Mouse (Mus musculus) neural tube, embryonic 12.5 days (tissue): Measurements from ENCODE around the gene Siva1. TPM values are rescaled to one million over a fixed set of nuclear protein-coding genes. Genes with fewer than 3 reads are reported as not detected.

Experiments
- ATAC-seq: fragments of 200-750 bp; cut with Nextera tagmentation; 2 replicates; pipeline ENCODE4 v1.8.0; 2017; ENCODE audit warnings: low read depth, mild to moderate bottlenecking, moderate TSS enrichment, moderate library complexity; ENCODE audit not compliant: low FRiP score
- H3K27ac ChIP-seq: fragments of 300-500 bp; sonication (generic); 2 replicates; pipeline ENCODE4 v1.5.1; 2016
- H3K27me3 ChIP-seq: fragments of 300-500 bp; sonication (generic); replicated peaks from 2 replicates; pipeline ENCODE4 v1.6.1; 2016; ENCODE audit warnings: mild to moderate bottlenecking
- H3K36me3 ChIP-seq: fragments of 300-500 bp; sonication (generic); 2 replicates; pipeline ENCODE4 v1.6.1; 2016; ENCODE audit warnings: mild to moderate bottlenecking
- H3K4me1 ChIP-seq: fragments of 300-500 bp; sonication (generic); 2 replicates; pipeline ENCODE4 v1.6.1; 2016
- H3K4me2 ChIP-seq: fragments of 300-500 bp; sonication (generic); replicated peaks from 2 replicates; pipeline ENCODE4 v1.6.1; 2016; ENCODE audit warnings: mild to moderate bottlenecking
- H3K4me3 ChIP-seq: fragments of 300-500 bp; sonication (generic); 2 replicates; pipeline ENCODE4 v1.5.1; 2016
- H3K9ac ChIP-seq: fragments of 300-500 bp; sonication (generic); 2 replicates; pipeline ENCODE4 v1.6.1; 2016; ENCODE audit warnings: mild to moderate bottlenecking
- H3K9me3 ChIP-seq: fragments of 300-500 bp; sonication (generic); 2 replicates; pipeline ENCODE4 v1.6.1; 2016; ENCODE audit warnings: mild to moderate bottlenecking
- WGBS: fragments of 180-500 bp; shearing (Covaris S2); methylation state at CpG from one replicate; pipeline ENCODE4 v1.1.7; 2016; 5-methylcytosine and 5-hydroxymethylcytosine counted together
- polyA plus RNA-seq: library from polyadenylated mRNA; unstranded; fragments of >200 nt; fragmentation: Nextera tagmentation; extraction: Ambion mirVana; gene quantifications from 2 replicates; pipeline ENCODE4 v1.2.1, GENCODE M21; 2016

The Siva1 gene
- polyA plus RNA-seq: 108 and 130 TPM in 2 replicates

DNA sequence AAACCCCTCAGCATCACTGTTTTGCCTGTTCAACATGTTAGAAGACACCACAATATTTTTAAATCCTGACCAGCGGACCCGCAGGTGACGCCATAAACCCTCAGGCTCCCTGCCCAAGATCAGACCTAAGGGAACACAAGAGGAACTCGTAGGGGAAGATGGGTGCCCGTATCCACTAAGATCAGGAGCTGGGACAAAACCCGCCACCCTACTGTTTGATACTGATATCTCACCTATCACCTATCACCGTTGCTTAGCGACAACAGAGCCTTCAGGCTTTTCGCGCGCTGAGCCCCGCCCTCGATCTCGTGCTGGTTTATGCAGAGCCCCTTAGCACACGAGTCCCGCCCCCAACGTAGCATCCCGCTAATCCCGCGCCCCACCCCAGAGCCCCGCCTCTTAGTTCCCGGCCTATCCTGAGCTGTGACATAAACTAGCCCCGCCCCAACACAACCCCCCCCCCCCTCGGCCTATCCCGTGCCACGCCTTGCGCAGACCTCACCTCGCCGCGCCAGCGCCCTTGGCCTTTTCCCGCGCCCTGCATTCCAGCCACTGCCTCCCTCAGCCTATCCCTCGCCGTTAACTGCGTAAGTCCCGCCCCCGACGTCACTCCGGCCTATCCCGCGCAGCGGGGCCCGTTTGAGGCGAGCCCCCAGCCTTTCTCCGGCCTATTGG is at the start of gene Siva1:
Gene Siva1, plus strand, starts transcription at position 500 of the 675 bp plus-strand sequence.
- peak; percentile 98 for ATAC-seq

DNA sequence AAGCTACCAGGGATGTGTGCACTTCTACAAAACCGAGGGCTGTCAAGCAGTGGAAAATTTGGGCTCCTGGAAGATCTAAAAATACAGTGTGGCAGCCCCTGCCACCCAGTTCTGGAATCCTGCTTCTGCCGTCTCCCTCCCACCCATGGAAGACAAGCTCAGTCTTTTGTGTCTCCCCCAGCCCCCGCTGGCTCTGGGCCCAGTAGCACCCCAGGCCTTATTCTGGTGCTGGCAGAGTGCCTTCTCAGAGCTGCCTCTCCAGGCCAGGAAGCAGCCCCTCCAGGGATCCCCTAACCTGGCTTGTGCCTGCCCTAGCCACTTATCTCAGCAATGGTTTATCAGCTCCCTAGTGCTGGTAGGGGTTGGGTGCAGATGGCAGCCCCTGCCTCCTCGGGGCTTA is 49.5 kb upstream of the Siva1 start:
- Histone ChIP-seq H3K27ac (no peak overlapping the region), H3K9ac (no peak overlapping the region), H3K9me3 (no peaks in the 10 kb centered on the region), H3K4me3 (no peak overlapping the region), H3K36me3 (no peaks in the 10 kb centered on the region), H3K27me3 (peaks cover 12% of the 10 kb centered on the region), H3K4me2 (0 out of 2 replicates have a peak overlapping the region, but pooled peaks have one; percentile 16), H3K4me1 (peaks cover 8% of the 10 kb centered on the region)
- 52% methylated on average over 4 of the region's 4 CpGs for WGBS
- no peak for ATAC-seq

More for the DNA sequence above, at the start of gene Siva1:
- Histone ChIP-seq H3K9ac (peak within 1 kb of the TSS; percentile 76), H3K4me3 (peak within 1 kb of the TSS; percentile 63), H3K4me2 (peak within 1 kb of the TSS; percentile 92), H3K36me3 (peaks cover 20% of the 10 kb centered on the region), H3K27ac (0 out of 2 replicates have a peak within 1 kb of the TSS, but pooled peaks have one; percentile 17), H3K9me3 (no peaks in the 10 kb centered on the region), H3K27me3 (no peaks in the 10 kb centered on the region), H3K4me1 (peaks cover 17% of the 10 kb centered on the region)
- 1% methylated on average over 46 of the region's 46 CpGs for WGBS

DNA sequence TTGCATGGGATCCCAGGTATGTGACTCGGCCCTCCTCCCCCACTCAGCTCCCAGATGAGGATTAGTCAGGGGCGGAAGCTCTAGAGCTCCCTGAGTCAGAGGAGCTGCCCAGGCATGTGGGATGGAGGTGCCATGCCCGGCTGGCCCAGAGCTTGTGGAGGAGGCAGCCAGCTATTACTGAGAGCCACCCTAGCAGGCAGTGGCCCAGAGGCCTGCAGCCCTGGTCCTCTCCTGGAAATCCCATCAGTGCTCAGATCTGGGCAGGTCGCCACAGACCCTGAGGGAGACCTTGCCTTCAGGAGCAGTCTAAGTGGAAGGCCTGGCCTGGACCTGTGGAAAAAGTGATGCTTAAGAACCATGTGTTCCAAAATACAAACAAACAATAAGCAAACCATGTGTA is 48.9 kb upstream of the Siva1 start:
- Histone ChIP-seq H3K27me3 (peaks cover 5% of the 10 kb centered on the region; the same call in 1 of the 2 replicates), H3K4me3 (no peak overlapping the region), H3K4me2 (no peak overlapping the region), H3K9me3 (no peaks in the 10 kb centered on the region), H3K27ac (no peak overlapping the region), H3K36me3 (no peaks in the 10 kb centered on the region), H3K9ac (no peak overlapping the region), H3K4me1 (peaks cover 8% of the 10 kb centered on the region)
- 84% methylated on average over 4 of the region's 4 CpGs for WGBS
- ATAC-seq: no peak

DNA sequence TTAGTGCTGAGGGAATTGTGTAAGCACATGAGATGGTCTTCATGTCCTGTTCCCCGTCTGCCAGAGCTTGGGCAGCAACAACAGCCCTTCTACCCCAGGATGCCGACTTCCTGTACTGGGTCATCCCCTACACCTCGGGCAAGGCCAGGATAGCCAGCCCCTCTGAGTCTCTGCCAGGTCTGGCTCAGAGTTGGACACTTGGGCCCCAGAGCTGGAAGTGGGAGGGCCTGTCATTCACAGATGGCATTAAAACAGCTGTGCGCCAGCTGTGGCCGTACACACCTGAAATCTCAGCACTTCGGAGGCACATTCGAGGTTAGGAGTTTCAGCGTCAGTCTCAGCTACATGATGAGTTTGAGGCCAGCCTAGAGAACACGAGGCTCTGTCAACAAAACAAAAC is 48.0 kb upstream of the Siva1 start:
- H3K9ac ChIP-seq: no peak overlapping the region
- peaks cover 8% of the 10 kb centered on the region for H3K4me1 ChIP-seq
- H3K9me3 ChIP-seq: no peaks in the 10 kb centered on the region
- no peak overlapping the region for H3K27ac ChIP-seq
- WGBS: 80% methylated on average over 9 of the region's 9 CpGs
- H3K36me3 ChIP-seq: no peaks in the 10 kb centered on the region
- no peak overlapping the region for H3K4me2 ChIP-seq
- no peak for ATAC-seq
- H3K27me3 ChIP-seq: peaks cover 4% of the 10 kb centered on the region; the same call in 1 of the 2 replicates
- no peak overlapping the region for H3K4me3 ChIP-seq

DNA sequence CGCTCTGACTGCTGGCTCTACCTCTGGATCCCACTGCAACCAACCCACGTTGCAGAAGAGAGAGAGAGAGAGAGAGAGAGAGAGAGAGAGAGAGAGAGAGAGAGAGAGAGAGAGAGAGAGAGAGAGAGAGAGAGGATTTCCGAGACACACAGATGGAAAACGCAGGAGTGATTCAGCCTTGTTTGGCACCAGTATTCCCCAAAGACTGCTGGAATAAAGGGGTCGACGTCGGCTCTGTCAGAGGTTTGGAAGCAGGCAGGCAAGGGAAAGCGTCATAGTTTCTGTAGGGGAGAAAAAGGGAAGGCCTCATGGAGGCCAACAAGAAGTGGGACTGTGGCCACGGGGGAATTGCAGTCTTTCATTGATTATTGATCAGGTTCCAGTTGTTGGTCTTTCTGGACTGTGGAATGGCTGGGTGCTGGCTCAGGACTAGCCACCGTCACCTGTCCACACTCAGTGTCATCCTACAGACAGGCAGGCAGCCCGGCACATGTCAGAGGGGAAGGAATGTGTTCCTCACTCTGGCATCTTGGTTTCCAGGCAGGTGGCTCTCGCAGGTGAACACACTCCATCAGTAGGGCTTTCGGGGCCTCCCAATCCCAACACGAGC is 47.5 kb upstream of the Siva1 start:
- no peak overlapping the region for H3K27ac ChIP-seq
- no peaks in the 10 kb centered on the region for H3K9me3 ChIP-seq
- H3K4me3 ChIP-seq: no peak overlapping the region
- H3K27me3 ChIP-seq: peaks cover 3% of the 10 kb centered on the region; the same call in 1 of the 2 replicates
- ATAC-seq: no peak
- H3K9ac ChIP-seq: no peak overlapping the region
- WGBS: 80% methylated on average over 14 of the region's 14 CpGs
- no peaks in the 10 kb centered on the region for H3K36me3 ChIP-seq
- H3K4me1 ChIP-seq: peaks cover 8% of the 10 kb centered on the region
- H3K4me2 ChIP-seq: no peak overlapping the region

DNA sequence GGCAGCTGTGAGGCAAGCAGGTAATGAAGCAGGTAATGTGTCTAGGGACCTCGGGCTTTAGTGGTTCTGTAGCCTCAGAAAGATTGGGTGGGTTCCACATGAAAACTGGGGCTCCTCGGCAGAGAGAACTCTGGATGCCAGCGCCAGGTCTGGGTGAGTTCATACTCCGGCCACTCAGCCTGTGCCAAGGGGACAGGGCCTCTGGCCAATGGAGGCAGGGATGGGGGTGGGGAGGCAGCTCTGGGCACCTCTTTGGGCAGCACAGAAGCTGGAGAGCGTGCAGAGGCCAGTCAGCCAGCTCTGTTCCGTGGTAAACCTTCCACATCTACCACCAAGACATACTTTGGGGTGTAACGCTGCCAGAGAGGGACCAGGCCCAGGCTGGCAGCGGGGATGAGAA is 46.9 kb upstream of the Siva1 start:
- H3K4me2 ChIP-seq: no peak overlapping the region
- ATAC-seq: no peak
- H3K27ac ChIP-seq: no peak overlapping the region
- H3K36me3 ChIP-seq: no peaks in the 10 kb centered on the region
- WGBS: 83% methylated on average over 8 of the region's 8 CpGs
- no peaks in the 10 kb centered on the region for H3K27me3 ChIP-seq
- H3K9me3 ChIP-seq: no peaks in the 10 kb centered on the region
- peaks cover 8% of the 10 kb centered on the region for H3K4me1 ChIP-seq
- H3K4me3 ChIP-seq: no peak overlapping the region
- no peak overlapping the region for H3K9ac ChIP-seq

DNA sequence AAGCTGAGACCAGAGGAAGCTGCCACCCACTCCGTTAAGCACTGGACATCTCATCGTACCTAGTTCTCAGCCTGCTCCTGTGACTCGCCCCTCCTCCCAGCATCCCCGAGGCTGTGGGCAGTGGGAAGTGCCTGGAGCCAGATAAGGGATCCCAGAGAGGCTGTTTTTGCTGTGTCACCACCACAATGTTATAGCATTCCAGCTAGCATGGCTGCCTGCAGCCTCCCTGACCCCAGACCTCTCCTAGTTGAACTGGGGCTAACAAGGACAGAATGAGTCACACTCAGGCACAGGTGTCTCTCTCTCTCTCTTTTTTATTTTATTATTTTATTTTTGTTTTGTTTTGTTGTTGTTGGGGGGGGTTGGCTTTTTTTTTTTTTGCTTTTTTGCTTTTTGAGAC is 45.3 kb upstream of the Siva1 start:
- peaks cover 8% of the 10 kb centered on the region for H3K4me1 ChIP-seq
- H3K4me2 ChIP-seq: no peak overlapping the region
- no peak for ATAC-seq
- H3K27ac ChIP-seq: no peak overlapping the region
- no peak overlapping the region for H3K4me3 ChIP-seq
- no peaks in the 10 kb centered on the region for H3K27me3 ChIP-seq
- no peaks in the 10 kb centered on the region for H3K9me3 ChIP-seq
- no peak overlapping the region for H3K9ac ChIP-seq
- 58% methylated on average over 4 of the region's 4 CpGs for WGBS
- no peaks in the 10 kb centered on the region for H3K36me3 ChIP-seq

DNA sequence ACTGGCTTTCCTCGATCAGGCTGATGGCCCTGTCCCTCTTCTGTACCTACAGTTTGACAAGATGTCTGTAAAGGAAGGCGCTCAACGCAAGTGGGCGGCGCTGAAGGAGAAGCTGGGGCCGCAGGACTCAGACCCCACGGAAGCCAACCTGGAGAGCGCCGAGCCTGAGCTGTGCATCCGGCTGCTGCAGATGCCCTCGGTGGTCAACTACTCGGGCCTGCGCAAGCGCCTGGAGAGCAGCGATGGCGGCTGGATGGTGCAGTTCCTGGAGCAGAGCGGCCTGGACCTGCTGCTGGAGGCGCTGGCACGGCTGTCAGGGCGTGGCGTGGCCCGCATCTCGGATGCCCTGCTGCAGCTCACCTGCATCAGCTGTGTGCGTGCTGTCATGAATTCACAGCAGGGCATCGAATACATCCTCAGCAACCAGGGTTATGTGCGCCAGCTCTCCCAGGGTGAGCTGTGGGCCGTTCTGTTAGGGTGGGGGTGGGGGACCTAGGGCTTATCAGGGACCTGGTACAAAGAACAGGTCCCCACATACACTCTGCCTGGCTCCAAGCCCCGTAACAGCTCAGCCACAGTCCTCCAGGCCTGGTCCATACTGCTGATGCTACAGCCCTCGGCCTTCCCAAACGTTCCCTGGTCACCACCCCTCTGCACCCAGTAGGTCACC is 44.4 kb upstream of the Siva1 start:
- no peak overlapping the region for H3K9ac ChIP-seq
- H3K27ac ChIP-seq: no peak overlapping the region
- no peaks in the 10 kb centered on the region for H3K27me3 ChIP-seq
- no peak overlapping the region for H3K4me2 ChIP-seq
- H3K4me1 ChIP-seq: peaks cover 4% of the 10 kb centered on the region; the same call in 1 of the 2 replicates
- 83% methylated on average over 30 of the region's 30 CpGs for WGBS
- ATAC-seq: no peak
- no peak overlapping the region for H3K4me3 ChIP-seq
- H3K36me3 ChIP-seq: no peaks in the 10 kb centered on the region
- H3K9me3 ChIP-seq: no peaks in the 10 kb centered on the region

DNA sequence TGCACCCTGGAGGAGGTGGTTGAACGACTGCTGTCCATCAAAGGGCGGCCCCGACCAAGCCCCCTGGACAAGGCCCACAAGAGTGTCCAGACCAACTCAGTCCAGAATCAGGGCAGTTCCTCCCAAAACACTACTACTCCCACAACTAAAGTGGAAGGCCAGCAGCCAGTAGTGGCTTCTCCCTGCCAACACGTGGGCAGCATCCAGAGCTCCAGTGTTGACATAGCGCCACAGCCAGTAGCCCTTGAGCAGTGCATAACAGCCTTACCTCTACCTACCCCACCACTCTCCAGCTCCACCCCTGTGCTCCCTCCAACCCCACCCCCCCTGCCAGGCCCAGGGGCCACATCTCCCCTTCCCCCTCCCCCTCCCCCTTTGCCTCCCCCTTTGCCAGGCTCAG is 40.5 kb upstream of the Siva1 start:
- Histone ChIP-seq H3K9ac (no peak overlapping the region), H3K27me3 (no peaks in the 10 kb centered on the region), H3K9me3 (no peaks in the 10 kb centered on the region), H3K36me3 (no peaks in the 10 kb centered on the region), H3K27ac (no peak overlapping the region), H3K4me3 (no peak overlapping the region), H3K4me2 (no peak overlapping the region), H3K4me1 (peaks cover 5% of the 10 kb centered on the region; the same call in 1 of the 2 replicates)
- no peak for ATAC-seq
- WGBS: 87% methylated on average over 5 of the region's 5 CpGs

DNA sequence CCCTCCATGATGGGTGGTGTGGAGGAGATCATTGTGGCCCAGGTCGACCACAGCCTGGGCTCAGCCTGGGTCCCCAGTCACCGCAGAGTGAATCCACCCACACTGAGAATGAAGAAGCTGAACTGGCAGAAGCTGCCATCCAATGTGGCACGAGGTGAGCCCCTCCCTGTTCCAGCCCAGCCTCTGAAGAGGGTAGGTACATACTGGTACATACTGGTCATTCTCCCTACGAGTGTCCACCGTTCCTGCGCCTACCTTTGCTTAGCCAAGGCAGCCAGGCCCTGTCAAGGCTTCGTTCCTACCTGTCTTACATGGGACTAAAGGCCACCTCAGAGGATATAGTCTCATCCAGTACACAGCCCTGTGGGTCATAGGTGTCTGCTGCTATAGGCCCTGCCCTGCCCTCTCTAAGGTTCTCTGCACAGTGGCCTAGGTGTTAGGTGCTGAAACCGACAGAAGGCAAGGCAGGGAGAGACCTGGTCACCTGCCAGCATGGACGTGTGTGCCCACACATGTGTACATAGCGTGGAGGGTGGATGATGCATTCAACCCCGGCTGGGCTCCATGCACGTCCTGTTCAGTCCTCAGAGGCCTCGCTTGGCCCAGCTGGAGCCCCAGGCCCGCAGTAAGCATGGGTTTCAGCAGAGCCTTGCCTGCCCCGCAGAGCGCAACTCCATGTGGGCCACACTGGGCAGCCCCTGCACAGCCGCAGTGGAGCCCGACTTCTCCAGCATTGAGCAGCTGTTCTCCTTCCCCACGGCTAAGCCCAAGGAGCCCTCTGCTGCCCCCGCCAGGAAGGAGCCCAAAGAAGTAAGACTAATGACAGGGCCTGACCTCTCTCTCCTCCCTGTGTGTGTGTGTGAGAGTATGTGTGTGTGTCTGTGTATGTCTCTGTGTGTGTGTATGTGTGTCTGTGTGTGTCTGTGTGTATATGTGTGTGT is 39.5 kb upstream of the Siva1 start:
- Histone ChIP-seq H3K4me3 (no peak overlapping the region), H3K9me3 (no peaks in the 10 kb centered on the region), H3K4me1 (peaks cover 5% of the 10 kb centered on the region; the same call in 1 of the 2 replicates), H3K36me3 (no peaks in the 10 kb centered on the region), H3K27ac (no peak overlapping the region), H3K4me2 (no peak overlapping the region), H3K9ac (no peak overlapping the region), H3K27me3 (no peaks in the 10 kb centered on the region)
- 66% methylated on average over 20 of the region's 20 CpGs for WGBS
- ATAC-seq: peak; percentile 69

DNA sequence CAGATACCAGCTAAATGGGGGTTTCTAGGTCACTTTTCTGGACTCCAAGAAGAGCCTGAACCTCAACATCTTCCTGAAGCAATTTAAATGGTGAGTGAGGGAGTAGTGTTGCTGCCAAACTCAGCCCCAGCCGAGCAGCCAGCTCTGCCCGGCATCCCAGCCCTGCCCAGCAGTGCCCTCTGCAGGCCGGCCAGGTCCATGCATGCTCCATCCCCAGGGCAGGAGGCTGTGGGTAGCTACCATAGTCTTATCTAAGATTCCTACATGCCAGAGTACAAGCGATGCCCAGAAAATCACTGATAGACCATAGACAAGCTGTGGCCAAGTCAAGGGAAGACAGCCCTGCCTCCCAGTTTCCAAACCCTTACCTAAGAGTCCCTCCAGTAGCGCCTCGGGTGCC is 38.7 kb upstream of the Siva1 start:
- H3K36me3 ChIP-seq: no peaks in the 10 kb centered on the region
- H3K27ac ChIP-seq: no peak overlapping the region
- WGBS: 47% methylated on average over 6 of the region's 6 CpGs
- H3K4me3 ChIP-seq: no peak overlapping the region
- peak; percentile 61; the same call in 1 of the 2 replicates for ATAC-seq
- no peaks in the 10 kb centered on the region for H3K9me3 ChIP-seq
- H3K4me1 ChIP-seq: peaks cover 5% of the 10 kb centered on the region; the same call in 1 of the 2 replicates
- H3K9ac ChIP-seq: no peak overlapping the region
- no peak overlapping the region for H3K4me2 ChIP-seq
- H3K27me3 ChIP-seq: no peaks in the 10 kb centered on the region
